Mouse (Mus musculus): Measurements from ENCODE around the gene 1700001O22Rik. TPM values are rescaled to one million over a fixed set of nuclear protein-coding genes. Genes with fewer than 3 reads are reported as not detected.

Gene 1700001O22Rik
- total and polyA plus RNA-seq, 3 experiments, result not detected

DNA sequence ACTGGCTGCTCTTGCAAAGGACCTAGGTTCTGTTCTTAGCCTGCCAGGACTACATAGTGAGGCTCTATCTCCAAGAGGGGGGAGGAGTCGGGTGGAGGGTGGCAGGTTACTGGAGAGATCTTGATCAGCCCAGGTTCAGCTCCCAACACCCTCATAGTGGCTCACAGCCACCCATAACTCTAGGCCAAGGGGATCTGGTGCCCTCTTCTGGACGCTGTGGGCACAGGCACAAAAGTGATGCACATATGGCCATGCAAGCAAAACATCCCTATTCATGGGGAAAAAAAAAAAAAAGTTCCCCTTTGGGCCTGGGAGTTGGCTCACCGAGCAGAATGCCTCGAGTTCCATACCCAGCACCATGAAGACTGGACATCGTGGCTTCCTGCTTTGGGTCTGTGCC is 25.9 kb upstream of the 1700001O22Rik start:
- peaks cover 19% of the 10 kb centered on the region for H3K79me2 ChIP-seq (replicated peaks; ENCODE audit: control insufficient read depth, extremely low read depth, insufficient read depth, poor library complexity, severe bottlenecking)
- in situ Hi-C loops (cut with MboI; ENCODE audit: low pct_ligation_motif_present, low pct_unique_long_range_greater_than_20kb, low sequenced_read_pairs) (loop anchor here (5.0 kb wide), 1 partner anchor 103 kb away; no protein-coding TSS in a partner anchor), dilution Hi-C loops (cut with MboI; ENCODE audit: extremely low pct_ligation_motif_present, extremely low pct_unique_long_range_greater_than_20kb, low sequenced_read_pairs) (no loop called here)
- H3K27ac ChIP-seq (ENCODE audit: insufficient read depth, low read depth), result no peak overlapping the region
- peaks cover 3% of the 10 kb centered on the region for H3K9me3 ChIP-seq (replicated peaks; ENCODE audit: low read length)
- DNase-seq (ENCODE audit: extremely low read depth), result peak; percentile 57
- TF ChIP-seq RAD21 (IDR thresholded peaks at IDR 0.05; ENCODE audit: low read depth, low read length) (peak; percentile 49), ZNF384 (IDR thresholded peaks at IDR 0.05; ENCODE audit: low read depth, low read length) (peak; percentile 46), CTCF (conservative IDR thresholded peaks at IDR 0.05 in 1 of 2, IDR thresholded peaks at IDR 0.05 in 1 of 2; ENCODE audit: low read depth in 2 of 2, low read length in 2 of 2) (peak; percentile 35 to 63; a peak in 3 of 4 replicates), SMC3 (IDR thresholded peaks at IDR 0.05; ENCODE audit: low read depth, low read length) (peak; percentile 56), JUND (conservative IDR thresholded peaks at IDR 0.05; ENCODE audit: low read depth, low read length) (no peak)
- peaks cover 20 to 28% of the 10 kb centered on the region in 2 experiments for H3K36me3 ChIP-seq (replicated peaks in 1 of 2; ENCODE audit: control insufficient read depth in 1 of 2, insufficient read depth in 1 of 2, low read length in 1 of 2)
- no peak overlapping the region for H3K4me2 ChIP-seq (ENCODE audit: insufficient read depth, low read depth, poor library complexity, severe bottlenecking)
- peaks cover 3 to 18% of the 10 kb centered on the region in 2 experiments for H3K4me1 ChIP-seq (ENCODE audit: control insufficient read depth in 1 of 2, insufficient read depth in 2 of 2)
- no peak overlapping the region for H3K4me3 ChIP-seq (replicated peaks in 1 of 3; ENCODE audit: low read depth in 2 of 3, low read length in 2 of 3, poor library complexity in 1 of 3)
- H3K9ac ChIP-seq (ENCODE audit: insufficient read depth, low read depth), result no peak overlapping the region
- peaks cover 39% of the 10 kb centered on the region for H3K27me3 ChIP-seq (replicated peaks)

GRCm38 (mm10) chr2:30827749-30828475 is 24.5 kb upstream of the 1700001O22Rik start:
- Histone ChIP-seq H3K36me3 (replicated peaks in 1 of 2; ENCODE audit: control insufficient read depth in 1 of 2, insufficient read depth in 1 of 2, low read length in 1 of 2) (peaks cover 33 to 42% of the 10 kb centered on the region in 2 experiments), H3K27me3 (replicated peaks) (peaks cover 26% of the 10 kb centered on the region), H3K79me2 (replicated peaks; ENCODE audit: control insufficient read depth, extremely low read depth, insufficient read depth, poor library complexity, severe bottlenecking) (peaks cover 19% of the 10 kb centered on the region), H3K4me3 (replicated peaks in 1 of 3; ENCODE audit: low read depth in 2 of 3, low read length in 2 of 3, poor library complexity in 1 of 3) (peak overlapping the region; percentile 89 to 99 (median 92)), H3K4me1 (ENCODE audit: control insufficient read depth in 1 of 2, insufficient read depth in 2 of 2) (peaks cover 3 to 18% of the 10 kb centered on the region in 2 experiments), H3K27ac (ENCODE audit: insufficient read depth, low read depth) (peak overlapping the region; percentile 60), H3K4me2 (ENCODE audit: insufficient read depth, low read depth, poor library complexity, severe bottlenecking) (peak overlapping the region; percentile 73; the same call in 1 of the 2 replicates), H3K9ac (ENCODE audit: insufficient read depth, low read depth) (peak overlapping the region; percentile 88), H3K9me3 (replicated peaks; ENCODE audit: low read length) (peaks cover 3% of the 10 kb centered on the region)
- TF ChIP-seq MXI1 (IDR thresholded peaks at IDR 0.05; ENCODE audit: low read depth, low read length), result no peak; the same call in none of the 2 replicates
- no peak; the same call in 1 of the 2 replicates for TF ChIP-seq RCOR1 (conservative IDR thresholded peaks at IDR 0.05; ENCODE audit: low read depth, low read length)
- TF ChIP-seq ELF1 (IDR thresholded peaks at IDR 0.05; ENCODE audit: low read depth, low read length), result peak; percentile 95
- TF ChIP-seq IRF4 (IDR thresholded peaks at IDR 0.05; ENCODE audit: low read depth, low read length), result peak; percentile 36; the same call in 1 of the 2 replicates
- peak; percentile 90 for TF ChIP-seq GABPA (IDR thresholded peaks at IDR 0.05; ENCODE audit: insufficient replicate concordance, low read depth, low read length)
- no peak for TF ChIP-seq ZC3H11A (IDR thresholded peaks at IDR 0.05; ENCODE audit: low read depth, low read length)
- TF ChIP-seq NELFE (IDR thresholded peaks at IDR 0.05; ENCODE audit: low read depth, low read length), result peak; percentile 92
- 0 out of 2 replicates have a peak, but pooled peaks have one; percentile 16 for TF ChIP-seq NRF1 (IDR thresholded peaks at IDR 0.05; ENCODE audit: low read depth, low read length)
- peak; percentile 25; the same call in 1 of the 2 replicates for TF ChIP-seq SMC3 (IDR thresholded peaks at IDR 0.05; ENCODE audit: low read depth, low read length)
- TF ChIP-seq POLR2AphosphoS2 (IDR thresholded peaks at IDR 0.05; ENCODE audit: low read depth, low read length), result 0 out of 2 replicates have a peak, but pooled peaks have one; percentile 46
- peak; percentile 89 for TF ChIP-seq SIN3A (IDR thresholded peaks at IDR 0.05; ENCODE audit: low read length)
- TF ChIP-seq TCF12 (IDR thresholded peaks at IDR 0.05; ENCODE audit: low read depth, low read length), result peak; percentile 77
- 0 out of 2 replicates have a peak, but pooled peaks have one; percentile 18 for TF ChIP-seq CHD2 (IDR thresholded peaks at IDR 0.05; ENCODE audit: low read length)
- TF ChIP-seq CHD1 (IDR thresholded peaks at IDR 0.05; ENCODE audit: low read depth, low read length), result no peak
- TF ChIP-seq MYC (IDR thresholded peaks at IDR 0.05; ENCODE audit: low read depth, low read length), result peak; percentile 47; the same call in 1 of the 2 replicates
- peak; percentile 22 to 98; a peak in 2 of 4 replicates for TF ChIP-seq CTCF (conservative IDR thresholded peaks at IDR 0.05 in 1 of 2, IDR thresholded peaks at IDR 0.05 in 1 of 2; ENCODE audit: low read depth in 2 of 2, low read length in 2 of 2)
- peak; percentile 62; the same call in 1 of the 2 replicates for TF ChIP-seq ZMIZ1 (IDR thresholded peaks at IDR 0.05; ENCODE audit: low read depth, low read length)
- peak; percentile 81; the same call in 1 of the 2 replicates for TF ChIP-seq KAT2A (IDR thresholded peaks at IDR 0.05; ENCODE audit: insufficient replicate concordance, low read length)
- TF ChIP-seq MAFK (IDR thresholded peaks at IDR 0.05; ENCODE audit: insufficient replicate concordance, low read length), result no peak
- TF ChIP-seq HCFC1 (IDR thresholded peaks at IDR 0.05; ENCODE audit: low read depth, low read length), result peak; percentile 91
- TF ChIP-seq MAX (IDR thresholded peaks at IDR 0.05; ENCODE audit: low read length), result peak; percentile 75
- TF ChIP-seq POLR2A (IDR thresholded peaks at IDR 0.05; ENCODE audit: low read depth, low read length), result peak; percentile 86
- TF ChIP-seq MEF2A (IDR thresholded peaks at IDR 0.05; ENCODE audit: borderline replicate concordance, low read depth, low read length), result peak; percentile 53
- peak; percentile 39; the same call in 1 of the 2 replicates for TF ChIP-seq MAZ (IDR thresholded peaks at IDR 0.05; ENCODE audit: low read depth, low read length)
- TF ChIP-seq TBP (conservative IDR thresholded peaks at IDR 0.05; ENCODE audit: low read depth, low read length), result peak; percentile 64; the same call in 1 of the 2 replicates
- DNase-seq (ENCODE audit: extremely low read depth), result peak; percentile 93
- in situ Hi-C loops (cut with MboI; ENCODE audit: low pct_ligation_motif_present, low pct_unique_long_range_greater_than_20kb, low sequenced_read_pairs) (loop anchor here (5.0 kb wide), 1 partner anchor 104 kb away; no protein-coding TSS in a partner anchor), dilution Hi-C loops (cut with MboI; ENCODE audit: extremely low pct_ligation_motif_present, extremely low pct_unique_long_range_greater_than_20kb, low sequenced_read_pairs) (no loop called here)

All from CH12.LX (cell line).